Mouse (Mus musculus): ENCODE measurements at regions not wholly inside any gene's neighbourhood (a gene's known extent, or its start where the extent isn't known, plus 50 kb on each side); places are given as distances from the start of the nearest gene placed in this dataset.

GRCm38 (mm10) chr6:66480207-66480606, 55.0 kb upstream of the Mad2l1 start:
- DNase-seq (ENCODE audit: low read depth, low spot score), result no peak

DNA sequence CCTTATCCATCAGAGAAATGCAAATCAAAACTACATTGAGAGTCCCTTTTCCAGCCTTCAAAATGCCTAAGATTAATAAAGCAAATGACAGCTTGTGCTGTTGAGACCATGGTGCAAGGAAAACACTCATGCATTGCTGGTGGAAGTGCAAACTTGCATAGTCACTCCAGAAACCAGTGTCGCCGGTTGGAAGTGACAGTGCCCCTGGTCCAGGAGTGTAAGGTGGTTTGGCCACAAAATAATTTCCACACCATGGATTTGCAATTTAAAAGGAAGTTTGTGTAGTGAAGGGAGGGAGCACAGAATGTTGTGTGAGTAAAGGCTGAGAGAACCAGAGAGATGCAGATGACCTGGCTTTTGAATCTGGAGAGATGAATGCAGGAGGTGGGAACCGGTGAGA, 52.4 kb upstream of the Mad2l1 start:
- DNase-seq (ENCODE audit: low read depth, low spot score), result no peak

All from retina, adult 2 months (tissue).